9 mouse cellular contexts compared by ENCODE assay signal in the genomic region with DNA sequence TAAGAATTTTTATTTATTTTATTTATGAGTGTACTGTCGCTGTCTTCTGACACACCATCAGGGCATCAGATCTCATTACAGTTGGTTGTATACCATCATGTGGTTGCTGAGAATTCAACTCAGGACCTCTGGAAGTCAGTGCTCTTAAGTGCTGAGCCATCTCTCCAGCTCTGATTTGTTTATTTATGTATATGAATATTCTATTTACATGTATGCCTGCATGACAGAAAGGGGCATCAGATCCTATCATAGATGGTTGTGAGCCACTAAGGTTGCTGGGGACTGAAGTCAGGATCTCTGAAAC. TPM values are rescaled to one million over a fixed set of nuclear protein-coding genes. Genes with fewer than 3 reads are reported as not detected.
DNase-seq lines count a peak whose midpoint lies in the region; ATAC-seq and TF ChIP-seq lines count a peak whose summit lies in the region.
"Had no signal": no experiment of that assay in that cellular context is flagged by ENCODE, and none has a peak within 500 bp of the region (broad histone marks: within the 10 kb centered on the region; RNA-seq: fewer than 3 reads in every experiment).

No protein-coding gene starts in this region.

- no peak overlapping the region for H3K4me2 ChIP-seq in hindbrain, embryonic 12.5 days (replicated peaks)
- H3K4me2 ChIP-seq in hindbrain, embryonic 13.5 days: no peak overlapping the region
- H3K4me2 ChIP-seq in forebrain, embryonic 14.5 days (ENCODE audit: low read length): no peak overlapping the region
- H3K4me2 ChIP-seq in midbrain, embryonic 11.5 days: no peak overlapping the region

- no peaks in the 10 kb centered on the region for H3K27me3 ChIP-seq in hindbrain, embryonic 12.5 days
- H3K27me3 ChIP-seq in hindbrain, embryonic 13.5 days: no peaks in the 10 kb centered on the region
- no peaks in the 10 kb centered on the region for H3K27me3 ChIP-seq in ES-Bruce4 (ENCODE audit: control insufficient read depth, insufficient read depth, low read length, poor library complexity, severe bottlenecking)
- H3K27me3 ChIP-seq in forebrain, embryonic 14.5 days (replicated peaks; ENCODE audit: control insufficient read depth, insufficient read depth, low read length): no peaks in the 10 kb centered on the region
- no peaks in the 10 kb centered on the region for H3K27me3 ChIP-seq in midbrain, embryonic 11.5 days (ENCODE audit: control insufficient read depth, insufficient read depth, low read length)

- 3% methylated on average over 1 of the region's 1 CpGs for WGBS in hindbrain, embryonic 12.5 days
- 3% methylated on average over 1 of the region's 1 CpGs for WGBS in hindbrain, embryonic 13.5 days
- 12% methylated on average over 1 of the region's 1 CpGs for WGBS in forebrain, embryonic 14.5 days
- 2% methylated on average over 1 of the region's 1 CpGs for WGBS in midbrain, embryonic 11.5 days

- no peak for TF ChIP-seq CTCF in ES-Bruce4 (IDR thresholded peaks at IDR 0.05; ENCODE audit: low read depth, low read length)

- TF ChIP-seq EP300 in ES-Bruce4 (IDR thresholded peaks at IDR 0.05; ENCODE audit: insufficient read depth, low read depth, low read length): no peak

- peak; percentile 24; the same call in 1 of the 2 replicates for ATAC-seq in hindbrain, embryonic 12.5 days (ENCODE audit: low FRiP score)
- ATAC-seq in hindbrain, embryonic 13.5 days (ENCODE audit: low FRiP score): no peak
- peak; percentile 47 for ATAC-seq in forebrain, embryonic 14.5 days
- ATAC-seq in midbrain, embryonic 11.5 days (ENCODE audit: low FRiP score): peak; percentile 33; the same call in 1 of the 2 replicates

- peaks cover 26% of the 10 kb centered on the region; the same call in 1 of the 2 replicates for H3K36me3 ChIP-seq in hindbrain, embryonic 12.5 days
- peaks cover 28% of the 10 kb centered on the region for H3K36me3 ChIP-seq in hindbrain, embryonic 13.5 days
- H3K36me3 ChIP-seq in ES-Bruce4 (ENCODE audit: control insufficient read depth, insufficient read depth, low read length, poor library complexity, severe bottlenecking): peaks cover 2% of the 10 kb centered on the region; the same call in 1 of the 2 replicates
- peaks cover 23% of the 10 kb centered on the region for H3K36me3 ChIP-seq in forebrain, embryonic 14.5 days (ENCODE audit: control insufficient read depth, insufficient read depth, low read length)
- H3K36me3 ChIP-seq in midbrain, embryonic 11.5 days (ENCODE audit: control insufficient read depth, insufficient read depth, low read length): peaks cover 5% of the 10 kb centered on the region

- DNase-seq in forebrain, embryonic 14.5 days (ENCODE audit: low spot score): no peak
- no peak for DNase-seq in midbrain, embryonic 11.5 days (ENCODE audit: low spot score, missing footprints)
- DNase-seq in spleen, postnatal 10 days (ENCODE audit: low spot score in 2 of 2): no peak
- DNase-seq in ovary, postnatal 36 days (ENCODE audit: low spot score): no peak
- DNase-seq in cerebellum, postnatal 10 days: no peak

- no peaks in the 10 kb centered on the region for H3K9me3 ChIP-seq in hindbrain, embryonic 12.5 days (replicated peaks)
- H3K9me3 ChIP-seq in hindbrain, embryonic 13.5 days: no peaks in the 10 kb centered on the region
- no peaks in the 10 kb centered on the region for H3K9me3 ChIP-seq in ES-Bruce4 (replicated peaks; ENCODE audit: control insufficient read depth, insufficient read depth, low read length, poor library complexity, severe bottlenecking)
- no peaks in the 10 kb centered on the region for H3K9me3 ChIP-seq in forebrain, embryonic 14.5 days (replicated peaks; ENCODE audit: control insufficient read depth, low read length)
- H3K9me3 ChIP-seq in midbrain, embryonic 11.5 days (ENCODE audit: control insufficient read depth, low read length): no peaks in the 10 kb centered on the region

- H3K27ac ChIP-seq in hindbrain, embryonic 12.5 days: no peak overlapping the region
- H3K27ac ChIP-seq in hindbrain, embryonic 13.5 days: no peak overlapping the region
- no peak overlapping the region for H3K27ac ChIP-seq in ES-Bruce4 (ENCODE audit: insufficient read depth, low read length)
- H3K27ac ChIP-seq in forebrain, embryonic 14.5 days (ENCODE audit: low read depth, low read length): no peak overlapping the region
- H3K27ac ChIP-seq in midbrain, embryonic 11.5 days (ENCODE audit: low read depth, low read length): no peak overlapping the region

- no peak for TF ChIP-seq POLR2A in ES-Bruce4 (IDR thresholded peaks at IDR 0.05; ENCODE audit: insufficient read depth, low read length)

- no peak overlapping the region for H3K9ac ChIP-seq in hindbrain, embryonic 12.5 days
- H3K9ac ChIP-seq in hindbrain, embryonic 13.5 days: no peak overlapping the region
- peak overlapping the region; percentile 72; the same call in 1 of the 2 replicates for H3K9ac ChIP-seq in ES-Bruce4 (ENCODE audit: low read depth, poor library complexity, severe bottlenecking)
- no peak overlapping the region for H3K9ac ChIP-seq in forebrain, embryonic 14.5 days (ENCODE audit: low read length)
- H3K9ac ChIP-seq in midbrain, embryonic 11.5 days (ENCODE audit: low read length): no peak overlapping the region

- peaks cover 9% of the 10 kb centered on the region for H3K4me1 ChIP-seq in hindbrain, embryonic 12.5 days
- peaks cover 10% of the 10 kb centered on the region for H3K4me1 ChIP-seq in hindbrain, embryonic 13.5 days (replicated peaks)
- no peaks in the 10 kb centered on the region for H3K4me1 ChIP-seq in ES-Bruce4 (ENCODE audit: control insufficient read depth, insufficient read depth, low read length)
- H3K4me1 ChIP-seq in forebrain, embryonic 14.5 days (ENCODE audit: control insufficient read depth, insufficient read depth, low read length): peaks cover 6% of the 10 kb centered on the region
- peaks cover 6% of the 10 kb centered on the region for H3K4me1 ChIP-seq in midbrain, embryonic 11.5 days (ENCODE audit: control insufficient read depth, insufficient read depth, low read length)

- no peak overlapping the region for H3K4me3 ChIP-seq in hindbrain, embryonic 12.5 days
- H3K4me3 ChIP-seq in hindbrain, embryonic 13.5 days: no peak overlapping the region
- no peak overlapping the region for H3K4me3 ChIP-seq in ES-Bruce4 (ENCODE audit: low read depth, low read length)
- no peak overlapping the region for H3K4me3 ChIP-seq in forebrain, embryonic 14.5 days (ENCODE audit: low read depth, low read length)
- no peak overlapping the region for H3K4me3 ChIP-seq in midbrain, embryonic 11.5 days (ENCODE audit: low read depth, low read length)

RNA-seq across cellular contexts. Expression of a gene that starts 0.5 kb away (rescaled TPM):
- 37.9 and 40.4 TPM in 2 replicates for polyA plus RNA-seq in hindbrain, embryonic 12.5 days (2016; fragmentation: Nextera tagmentation; extraction: Ambion mirVana)
- polyA plus RNA-seq in hindbrain, embryonic 13.5 days (2015; fragmentation: Nextera tagmentation; extraction: Ambion mirVana): 37.9 and 38.1 TPM in 2 replicates
- polyA plus RNA-seq in ES-Bruce4 (2011; ENCODE audit: insufficient read depth, insufficient read length, low read depth, missing spikeins): 22.3 and 24.5 TPM in 2 replicates
- 32.5 and 33.6 TPM in 2 replicates for polyA plus RNA-seq in forebrain, embryonic 14.5 days (2014; fragmentation: Nextera tagmentation; extraction: Ambion mirVana)
- 33.5 and 35.9 TPM in 2 replicates for polyA plus RNA-seq in midbrain, embryonic 11.5 days (2014; fragmentation: Nextera tagmentation; extraction: Ambion mirVana)

RNA-seq across cellular contexts. Expression of a gene that starts 11.4 kb away (rescaled TPM):
- polyA plus RNA-seq in hindbrain, embryonic 12.5 days (2016; fragmentation: Nextera tagmentation; extraction: Ambion mirVana): 0.14 TPM in 1 of 2 replicates, not detected in the other
- polyA plus RNA-seq in hindbrain, embryonic 13.5 days (2015; fragmentation: Nextera tagmentation; extraction: Ambion mirVana): not detected in 2 replicates
- polyA plus RNA-seq in ES-Bruce4 (2011; ENCODE audit: insufficient read depth, insufficient read length, low read depth, missing spikeins): 0.65 TPM in 1 of 2 replicates, not detected in the other
- 0.14 and 0.17 TPM in 2 replicates for polyA plus RNA-seq in forebrain, embryonic 14.5 days (2014; fragmentation: Nextera tagmentation; extraction: Ambion mirVana)
- polyA plus RNA-seq in midbrain, embryonic 11.5 days (2014; fragmentation: Nextera tagmentation; extraction: Ambion mirVana): not detected in 2 replicates
- polyA plus RNA-seq: heart, embryonic 14.5 days had no signal

RNA-seq across cellular contexts. Expression of a gene that starts 28.4 kb away (rescaled TPM):
- polyA plus RNA-seq in hindbrain, embryonic 12.5 days (2016; fragmentation: Nextera tagmentation; extraction: Ambion mirVana): 114 TPM in 2 replicates
- 144 and 148 TPM in 2 replicates for polyA plus RNA-seq in hindbrain, embryonic 13.5 days (2015; fragmentation: Nextera tagmentation; extraction: Ambion mirVana)
- polyA plus RNA-seq in ES-Bruce4 (2011; ENCODE audit: insufficient read depth, insufficient read length, low read depth, missing spikeins): 137 and 146 TPM in 2 replicates
- polyA plus RNA-seq in forebrain, embryonic 14.5 days (2014; fragmentation: Nextera tagmentation; extraction: Ambion mirVana): 83.1 and 93.7 TPM in 2 replicates
- polyA plus RNA-seq in midbrain, embryonic 11.5 days (2014; fragmentation: Nextera tagmentation; extraction: Ambion mirVana): 73.5 and 74.8 TPM in 2 replicates

RNA-seq across cellular contexts. Expression of a gene that starts 32.7 kb away (rescaled TPM):
- 26.8 and 27.0 TPM in 2 replicates for polyA plus RNA-seq in hindbrain, embryonic 12.5 days (2016; fragmentation: Nextera tagmentation; extraction: Ambion mirVana)
- polyA plus RNA-seq in hindbrain, embryonic 13.5 days (2015; fragmentation: Nextera tagmentation; extraction: Ambion mirVana): 30.0 and 37.2 TPM in 2 replicates
- polyA plus RNA-seq in ES-Bruce4 (2011; ENCODE audit: insufficient read depth, insufficient read length, low read depth, missing spikeins): 33.0 and 33.6 TPM in 2 replicates
- polyA plus RNA-seq in forebrain, embryonic 14.5 days (2014; fragmentation: Nextera tagmentation; extraction: Ambion mirVana): 24.6 and 24.8 TPM in 2 replicates
- 27.8 and 31.5 TPM in 2 replicates for polyA plus RNA-seq in midbrain, embryonic 11.5 days (2014; fragmentation: Nextera tagmentation; extraction: Ambion mirVana)

RNA-seq across cellular contexts. Expression of a gene that starts 49.1 kb away (rescaled TPM):
- 3.3 and 5.5 TPM in 2 replicates for polyA plus RNA-seq in hindbrain, embryonic 12.5 days (2016; fragmentation: Nextera tagmentation; extraction: Ambion mirVana)
- polyA plus RNA-seq in hindbrain, embryonic 13.5 days (2015; fragmentation: Nextera tagmentation; extraction: Ambion mirVana): 3.3 and 7.5 TPM in 2 replicates
- polyA plus RNA-seq in ES-Bruce4 (2011; ENCODE audit: insufficient read depth, insufficient read length, low read depth, missing spikeins): not detected in 2 replicates
- polyA plus RNA-seq in forebrain, embryonic 14.5 days (2014; fragmentation: Nextera tagmentation; extraction: Ambion mirVana): not detected in 2 replicates
- 0.44 TPM in 1 of 2 replicates, not detected in the other for polyA plus RNA-seq in midbrain, embryonic 11.5 days (2014; fragmentation: Nextera tagmentation; extraction: Ambion mirVana)
- polyA plus RNA-seq: heart, embryonic 14.5 days had no signal
